Comparison of ENCODE assay signal across 15 mouse cellular contexts in the genomic region with DNA sequence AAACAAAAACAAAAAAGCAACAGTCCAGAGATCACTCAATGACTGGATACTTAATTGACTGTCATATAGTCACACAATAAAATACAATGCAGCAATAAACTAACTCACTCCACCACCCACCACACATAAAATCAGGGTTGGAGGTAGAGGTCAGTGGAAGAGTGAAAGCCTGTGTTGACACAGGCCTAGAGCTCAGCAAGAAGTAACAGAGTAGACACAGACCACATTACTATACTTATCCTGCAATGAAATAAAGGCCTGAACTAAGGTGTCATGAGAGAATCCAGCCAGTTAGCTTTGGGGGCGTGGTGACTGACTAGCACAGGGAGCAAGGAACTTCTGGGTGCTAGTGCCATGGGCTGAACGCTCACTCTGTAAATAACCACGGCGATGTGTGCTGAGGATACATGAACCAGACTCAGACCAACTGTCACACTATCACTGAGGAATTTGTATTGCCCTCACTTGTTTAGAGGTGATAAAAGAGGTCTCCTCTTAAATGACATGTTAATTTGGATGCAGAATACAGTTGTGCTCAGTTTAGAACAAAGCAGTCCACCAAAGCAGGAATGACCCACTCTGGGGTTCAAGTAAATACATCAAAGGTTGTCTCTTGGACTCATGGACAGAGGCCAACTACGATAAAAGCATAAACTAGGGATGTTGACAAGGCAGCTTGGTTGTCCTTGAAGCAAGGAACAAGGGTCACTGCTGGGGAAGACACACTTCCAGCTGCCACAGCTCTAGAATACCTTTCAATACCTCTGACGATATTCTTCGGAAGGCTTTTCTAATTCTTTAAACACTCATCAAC. TPM values are rescaled to one million over a fixed set of nuclear protein-coding genes. Genes with fewer than 3 reads are reported as not detected.
DNase-seq lines count a peak whose midpoint lies in the region; ATAC-seq and TF ChIP-seq lines count a peak whose summit lies in the region.
"Had no signal": no experiment of that assay in that cellular context is flagged by ENCODE, and none has a peak within 500 bp of the region (broad histone marks: within the 10 kb centered on the region; RNA-seq: fewer than 3 reads in every experiment).

No protein-coding gene starts in this region.

- peak; percentile 78 for ATAC-seq in heart, embryonic 12.5 days (ENCODE audit: insufficient number of reproducible peaks, low FRiP score)
- ATAC-seq in kidney, embryonic 16.5 days (ENCODE audit: low FRiP score, low TSS enrichment) = peak; percentile 36; the same call in 1 of the 2 replicates
- ATAC-seq: lung, postnatal 0 days; midbrain, embryonic 13.5 days had no signal

- WGBS in heart, embryonic 12.5 days = 28% methylated on average over 7 of the region's 7 CpGs
- WGBS in kidney, embryonic 16.5 days = 59% methylated on average over 7 of the region's 7 CpGs
- 33% methylated on average over 7 of the region's 7 CpGs for WGBS in small intestine, adult 2 months

- H3K9me3 ChIP-seq in heart, embryonic 12.5 days (replicated peaks) = no peaks in the 10 kb centered on the region
- no peaks in the 10 kb centered on the region for H3K9me3 ChIP-seq in kidney, embryonic 16.5 days (ENCODE audit: low read length)
- H3K9me3 ChIP-seq: hindbrain, embryonic 15.5 days; midbrain, embryonic 13.5 days; neural tube, embryonic 13.5 days had no signal

- no peak overlapping the region for H3K4me2 ChIP-seq in heart, embryonic 12.5 days
- no peak overlapping the region for H3K4me2 ChIP-seq in kidney, embryonic 16.5 days (replicated peaks; ENCODE audit: low read depth, low read length)
- H3K4me2 ChIP-seq: hindbrain, embryonic 15.5 days; midbrain, embryonic 13.5 days; neural tube, embryonic 13.5 days had no signal

- DNase-seq in adrenal gland, postnatal 14 days = peak; percentile 24
- DNase-seq in adrenal gland, postnatal 4 days (ENCODE audit: low spot score in 2 of 2) = no peak
- DNase-seq in right cerebral cortex, postnatal 36 days (ENCODE audit: low spot score in 2 of 2) = no peak
- no peak for DNase-seq in left cerebral cortex, adult 9 months (ENCODE audit: low spot score in 2 of 2)
- DNase-seq in spleen, postnatal 4 days (ENCODE audit: low spot score in 2 of 2) = no peak
- DNase-seq: cerebellum, adult 9-11 months; gastrocnemius, adult 2 months; right cerebral cortex, postnatal 14 days had no signal

- TF ChIP-seq CTCF in small intestine, adult 2 months (IDR thresholded peaks at IDR 0.05; ENCODE audit: extremely low read depth, insufficient read length, insufficient replicate concordance, low read depth, low read length) = no peak

- peaks cover 11% of the 10 kb centered on the region for H3K36me3 ChIP-seq in heart, embryonic 12.5 days
- H3K36me3 ChIP-seq in kidney, embryonic 16.5 days (ENCODE audit: insufficient read depth, low read length) = peaks cover 5% of the 10 kb centered on the region; the same call in 1 of the 2 replicates
- no peaks in the 10 kb centered on the region for H3K36me3 ChIP-seq in small intestine, adult 2 months (ENCODE audit: control insufficient read depth, insufficient read depth, low read length)
- H3K36me3 ChIP-seq: hindbrain, embryonic 15.5 days; midbrain, embryonic 13.5 days; neural tube, embryonic 13.5 days had no signal

- peak overlapping the region; percentile 66 for H3K27ac ChIP-seq in heart, embryonic 12.5 days (ENCODE audit: poor library complexity, severe bottlenecking)
- no peak overlapping the region for H3K27ac ChIP-seq in kidney, embryonic 16.5 days (ENCODE audit: low read length)
- peak overlapping the region; percentile 84 for H3K27ac ChIP-seq in small intestine, adult 2 months (ENCODE audit: insufficient read depth, low read depth, low read length)
- H3K27ac ChIP-seq: gastrocnemius, adult 2 months; hindbrain, embryonic 15.5 days; midbrain, embryonic 13.5 days; neural tube, embryonic 13.5 days had no signal

- TF ChIP-seq POLR2A in small intestine, adult 2 months (IDR thresholded peaks at IDR 0.05; ENCODE audit: low read depth, low read length) = no peak

- H3K4me3 ChIP-seq in heart, embryonic 12.5 days = no peak overlapping the region
- H3K4me3 ChIP-seq in kidney, embryonic 16.5 days (ENCODE audit: low read length) = no peak overlapping the region
- no peak overlapping the region for H3K4me3 ChIP-seq in small intestine, adult 2 months (ENCODE audit: low read depth, low read length)
- H3K4me3 ChIP-seq: gastrocnemius, adult 2 months; hindbrain, embryonic 15.5 days; midbrain, embryonic 13.5 days; neural tube, embryonic 13.5 days had no signal

- no peaks in the 10 kb centered on the region for H3K27me3 ChIP-seq in heart, embryonic 12.5 days (replicated peaks)
- no peaks in the 10 kb centered on the region for H3K27me3 ChIP-seq in kidney, embryonic 16.5 days (ENCODE audit: insufficient read depth, low read length)
- no peaks in the 10 kb centered on the region for H3K27me3 ChIP-seq in small intestine, adult 2 months (ENCODE audit: control insufficient read depth, insufficient read depth, low read length)
- H3K27me3 ChIP-seq: hindbrain, embryonic 15.5 days; midbrain, embryonic 13.5 days; neural tube, embryonic 13.5 days had no signal

- peaks cover 33% of the 10 kb centered on the region for H3K4me1 ChIP-seq in heart, embryonic 12.5 days (replicated peaks)
- H3K4me1 ChIP-seq in kidney, embryonic 16.5 days (ENCODE audit: insufficient read depth, low read length) = no peaks in the 10 kb centered on the region
- peaks cover 7% of the 10 kb centered on the region; the same call in 1 of the 2 replicates for H3K4me1 ChIP-seq in small intestine, adult 2 months (ENCODE audit: control insufficient read depth, insufficient read depth, insufficient read length, low read length)
- H3K4me1 ChIP-seq: hindbrain, embryonic 15.5 days; midbrain, embryonic 13.5 days; neural tube, embryonic 13.5 days had no signal

- H3K9ac ChIP-seq in heart, embryonic 12.5 days = no peak overlapping the region
- H3K9ac ChIP-seq in kidney, embryonic 16.5 days (replicated peaks; ENCODE audit: low read length) = no peak overlapping the region
- H3K9ac ChIP-seq: hindbrain, embryonic 15.5 days; midbrain, embryonic 13.5 days; neural tube, embryonic 13.5 days had no signal

RNA-seq across cellular contexts. Expression of gene Slc25a13, which starts 31.8 kb away (rescaled TPM):
- total RNA-seq in adrenal gland, postnatal 14 days (2021) = 16.7 and 32.3 TPM in 2 replicates
- total RNA-seq in adrenal gland, postnatal 4 days (2021) = 10 to 100 TPM; 50.9 to 60.0 TPM
- polyA plus RNA-seq in heart, embryonic 12.5 days (2016; fragmentation: Nextera tagmentation; extraction: Ambion mirVana) = 80.5 and 83.6 TPM in 2 replicates
- 48.4 and 48.8 TPM in 2 replicates for polyA plus RNA-seq in kidney, embryonic 16.5 days (2015; fragmentation: Nextera tagmentation; extraction: Ambion mirVana)
- polyA plus RNA-seq in small intestine, adult 2 months (2012; rRNA removed) = 1.8 and 3.2 TPM in 2 replicates

Comparison
In these comparisons a context has a peak if more than half of its experiments do, and no peak if none do; other contexts are left out.
1. RNA of gene Slc25a13, which starts 31.8 kb away (polyA plus RNA-seq): 80.5 to 83.6 TPM in heart, embryonic 12.5 days and 48.4 to 48.8 TPM in kidney, embryonic 16.5 days; 1.8 to 3.2 TPM in small intestine, adult 2 months; every median in the first group is over 10 times any median in the second.